Mouse (Mus musculus): ENCODE measurements at regions not wholly inside any gene's neighbourhood (a gene's known extent, or its start where the extent isn't known, plus 50 kb on each side); places are given as distances from the start of the nearest gene placed in this dataset.

- TF ChIP-seq CTCF (IDR thresholded peaks at IDR 0.05; ENCODE audit: insufficient read depth, low read length) (no peak), POLR2A (IDR thresholded peaks at IDR 0.05; ENCODE audit: borderline replicate concordance, extremely low read depth, low read depth, low read length) (no peak)
Measured at GRCm38 (mm10) chr15:94137159-94137952, 327.9 kb downstream of the Adamts20 start.

Measured in lung, adult 2 months (tissue).